Mouse (Mus musculus): ENCODE results near the gene Ncor2.

Ncor2 gene

GRCm38 (mm10) chr5:125066479-125067471 is 112.2 kb downstream of the Ncor2 start:
- DNase-seq (ENCODE audit: low spot score in 2 of 2) = peak; percentile 81 to 95

GRCm38 (mm10) chr5:125063015-125063414 is 116.0 kb downstream of the Ncor2 start:
- DNase-seq (ENCODE audit: low spot score in 2 of 2) = no peak

- no peak for DNase-seq (ENCODE audit: low spot score in 2 of 2)
Measured at GRCm38 (mm10) chr5:125058267-125058668, 120.8 kb downstream of the Ncor2 start.

- DNase-seq (ENCODE audit: low spot score in 2 of 2) = no peak
Measured at GRCm38 (mm10) chr5:125057555-125058266, 121.3 kb downstream of the Ncor2 start.

- no peak for DNase-seq (ENCODE audit: low spot score in 2 of 2)
Measured at GRCm38 (mm10) chr5:125056696-125057554, 122.1 kb downstream of the Ncor2 start.

- DNase-seq (ENCODE audit: low spot score in 2 of 2) = no peak
Measured at GRCm38 (mm10) chr5:125056331-125056695, 122.7 kb downstream of the Ncor2 start.

- DNase-seq (ENCODE audit: low spot score in 2 of 2) = no peak
Measured at GRCm38 (mm10) chr5:125055901-125056300, 123.1 kb downstream of the Ncor2 start.

GRCm38 (mm10) chr5:125053661-125054060 is 125.4 kb downstream of the Ncor2 start:
- DNase-seq (ENCODE audit: low spot score in 2 of 2) = no peak

- peak; percentile 81 to 90 for DNase-seq (ENCODE audit: low spot score in 2 of 2)
Measured at GRCm38 (mm10) chr5:125052603-125053488, 126.2 kb downstream of the Ncor2 start.

GRCm38 (mm10) chr5:125052237-125052602 is 126.8 kb downstream of the Ncor2 start:
- peak in 1 of 2 experiments; percentile 50 for DNase-seq (ENCODE audit: low spot score in 2 of 2)

- DNase-seq (ENCODE audit: low spot score in 2 of 2) = peak in 1 of 2 experiments; percentile 49
Measured at GRCm38 (mm10) chr5:125049481-125049880, 129.5 kb downstream of the Ncor2 start.

GRCm38 (mm10) chr5:125046436-125046835 is 132.6 kb downstream of the Ncor2 start:
- DNase-seq (ENCODE audit: low spot score in 2 of 2) = no peak

- no peak for DNase-seq (ENCODE audit: low spot score in 2 of 2)
Measured at GRCm38 (mm10) chr5:125045202-125045601, 133.8 kb downstream of the Ncor2 start.

GRCm38 (mm10) chr5:125043448-125043847 is 135.6 kb downstream of the Ncor2 start:
- DNase-seq (ENCODE audit: low spot score in 2 of 2) = no peak

- DNase-seq (ENCODE audit: low spot score in 2 of 2) = no peak
Measured at GRCm38 (mm10) chr5:125041578-125041977, 137.4 kb downstream of the Ncor2 start.

GRCm38 (mm10) chr5:125040128-125040584 is 138.9 kb downstream of the Ncor2 start:
- DNase-seq (ENCODE audit: low spot score in 2 of 2) = no peak

GRCm38 (mm10) chr5:125039377-125040027 is 139.5 kb downstream of the Ncor2 start:
- no peak for DNase-seq (ENCODE audit: low spot score in 2 of 2)

GRCm38 (mm10) chr5:125036483-125036882 is 142.5 kb downstream of the Ncor2 start:
- no peak for DNase-seq (ENCODE audit: low spot score in 2 of 2)

- DNase-seq (ENCODE audit: low spot score in 2 of 2) = no peak
Measured at GRCm38 (mm10) chr5:125028911-125029310, 150.1 kb downstream of the Ncor2 start.

- no peak for DNase-seq (ENCODE audit: low spot score in 2 of 2)
Measured at GRCm38 (mm10) chr5:125028371-125028770, 150.6 kb downstream of the Ncor2 start.
